Mouse (Mus musculus) kidney, postnatal 36 days (tissue): ENCODE data around the gene Gm11549.

ENCODE experiments used
- DNase-seq, 2 experiments: peaks; one replicate each; pipeline ENCODE4 v3.0.0; 2021 to 2022; ENCODE audit warnings: mixed read lengths in 2 of 2

Gene Gm11549

GRCm38 (mm10) chr3:36476261-36477155, 45.1 kb downstream of the Gm11549 start:
- DNase-seq: peak in 1 of 2 experiments; percentile 22

- peak; percentile 97 to 99 for DNase-seq
Observed at GRCm38 (mm10) chr3:36475532-36476087, 46.0 kb downstream of the Gm11549 start, which contains the start of the genes Anxa5 and 1810062G17Rik. Gene Anxa5 (minus strand): TSS chr3:36475894. Gene 1810062G17Rik (plus strand): TSS chr3:36475937.

GRCm38 (mm10) chr3:36474938-36475483, 46.6 kb downstream of the Gm11549 start:
- DNase-seq: peak; percentile 54 to 60

GRCm38 (mm10) chr3:36474421-36474820, 47.2 kb downstream of the Gm11549 start:
- no peak for DNase-seq

GRCm38 (mm10) chr3:36473222-36473621, 48.4 kb downstream of the Gm11549 start:
- no peak for DNase-seq

- DNase-seq: no peak
Observed at GRCm38 (mm10) chr3:36471856-36472255, 49.8 kb downstream of the Gm11549 start.

GRCm38 (mm10) chr3:36468871-36469270, 52.7 kb downstream of the Gm11549 start:
- DNase-seq: no peak

- DNase-seq: no peak
Observed at GRCm38 (mm10) chr3:36467632-36468031, 54.0 kb downstream of the Gm11549 start.

- no peak for DNase-seq
Observed at GRCm38 (mm10) chr3:36465538-36465937, 56.1 kb downstream of the Gm11549 start.
